Mouse (Mus musculus) myocyte (in vitro differentiated cells): ENCODE data around the gene Glyr1.

Experiments used
- E2F4 ChIP-seq: IDR thresholded peaks from one replicate; pipeline ENCODE4 v1.6.1; 2011; ENCODE audit warnings: mild to moderate bottlenecking, control low read depth, moderate library complexity; ENCODE audit not compliant: insufficient read depth
- MAX ChIP-seq: IDR thresholded peaks from one replicate; pipeline ENCODE4 v1.6.1; 2011; ENCODE audit warnings: low read depth, mild to moderate bottlenecking, control low read depth
- MYOD1 ChIP-seq, 3 experiments: IDR thresholded peaks; one replicate each; pipeline ENCODE4 v1.6.1; 2011; ENCODE audit warnings: control low read depth in 2 of 3, low read depth in 2 of 3, mild to moderate bottlenecking in 2 of 3, moderate library complexity in 1 of 3; ENCODE audit not compliant: insufficient read length in 2 of 3, control insufficient read depth in 1 of 3
- POLR2A ChIP-seq: IDR thresholded peaks from one replicate; pipeline ENCODE4 v1.6.1; 2011; ENCODE audit warnings: low read depth, mild to moderate bottlenecking, control low read depth, moderate library complexity; ENCODE audit not compliant: insufficient read length
- POLR2AphosphoS2 ChIP-seq: IDR thresholded peaks from one replicate; pipeline ENCODE4 v1.6.1; 2011; ENCODE audit warnings: low read depth, control low read depth; ENCODE audit not compliant: insufficient read length
- SRF ChIP-seq: IDR thresholded peaks from one replicate; pipeline ENCODE4 v1.6.1; 2011; ENCODE audit warnings: low read depth; ENCODE audit not compliant: control insufficient read depth, insufficient read length
- USF1 ChIP-seq: IDR thresholded peaks from one replicate; pipeline ENCODE4 v1.6.1; 2011; ENCODE audit warnings: low read depth, mild to moderate bottlenecking, control low read depth, moderate library complexity

- TF ChIP-seq POLR2A (no peak), POLR2AphosphoS2 (no peak), MAX (no peak), SRF (no peak), E2F4 (no peak), USF1 (no peak), MYOD1 (IDR thresholded peaks at IDR 0.05; ENCODE audit: control insufficient read depth in 1 of 3, insufficient read length in 2 of 3, low read depth in 2 of 3) (no peak)
Observed at GRCm38 (mm10) chr16:5024021-5024420, 25.6 kb downstream of the Glyr1 start.
